In the genomic region with DNA sequence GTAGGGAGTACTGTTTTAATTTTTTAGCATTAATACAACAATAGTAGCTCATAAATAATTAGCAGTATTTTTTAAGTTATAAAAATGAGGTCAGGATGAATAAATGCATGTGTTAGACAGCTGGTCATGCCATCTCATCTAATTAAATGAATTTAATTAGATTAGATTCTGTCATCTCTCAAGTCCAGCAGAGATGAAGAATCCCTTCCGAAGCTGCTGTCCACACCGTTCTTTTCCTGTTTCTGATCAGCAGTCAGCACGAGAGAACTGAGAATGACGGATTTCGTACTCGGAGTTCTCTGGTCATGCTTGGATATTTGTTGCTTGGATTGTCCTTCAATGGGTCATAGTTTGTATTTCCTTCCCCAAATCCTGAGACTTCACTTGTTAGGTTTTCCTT, we compare ENCODE assay signal across 17 mouse cellular contexts.
"Had no signal": no experiment of that assay in that cellular context is flagged by ENCODE, and none has a peak within 500 bp of the region (broad histone marks: within the 10 kb centered on the region; RNA-seq: fewer than 3 reads in every experiment).

No protein-coding gene starts in this region.

- H3K4me3 ChIP-seq: midbrain, embryonic 10.5 days; midbrain, embryonic 12.5 days; myocyte; neural tube, embryonic 13.5 days; neural tube, embryonic 15.5 days; stomach, embryonic 15.5 days had no signal

- H3K27ac ChIP-seq: midbrain, embryonic 10.5 days; midbrain, embryonic 12.5 days; neural tube, embryonic 13.5 days; neural tube, embryonic 15.5 days; stomach, embryonic 15.5 days; stomach, postnatal 0 days had no signal

- H3K9me3 ChIP-seq: midbrain, embryonic 10.5 days; midbrain, embryonic 12.5 days; neural tube, embryonic 13.5 days; neural tube, embryonic 15.5 days; stomach, embryonic 15.5 days had no signal

- DNase-seq: lung, adult 18-20 months; lung, embryonic 14.5 days; lung, postnatal 10 days; lung, postnatal 4 days; midbrain, embryonic 14.5 days; right cerebral cortex, postnatal 14 days; thymus, adult 2 months; thymus, postnatal 25 days; thymus, postnatal 4 days had no signal

- H3K27me3 ChIP-seq: midbrain, embryonic 12.5 days; neural tube, embryonic 13.5 days; neural tube, embryonic 15.5 days; stomach, embryonic 15.5 days had no signal

- H3K4me2 ChIP-seq: lung, embryonic 14.5 days; midbrain, embryonic 12.5 days; neural tube, embryonic 13.5 days; neural tube, embryonic 15.5 days; stomach, embryonic 15.5 days had no signal

- H3K36me3 ChIP-seq: midbrain, embryonic 12.5 days; stomach, embryonic 15.5 days had no signal

- H3K9ac ChIP-seq: lung, embryonic 14.5 days; midbrain, embryonic 12.5 days; neural tube, embryonic 13.5 days; neural tube, embryonic 15.5 days; stomach, embryonic 15.5 days had no signal

- ATAC-seq: midbrain, embryonic 16.5 days had no signal

- H3K4me1 ChIP-seq: midbrain, embryonic 12.5 days; neural tube, embryonic 13.5 days; neural tube, embryonic 15.5 days; stomach, embryonic 15.5 days had no signal
